Mouse (Mus musculus) forebrain, embryonic 10.5 days (tissue): Measurements from ENCODE around the gene Zfp638. TPM values are rescaled to one million over a fixed set of nuclear protein-coding genes. Genes with fewer than 3 reads are reported as not detected.
"Not testable (repeated sequence)": the region's sequence is repeated elsewhere in the genome, so short reads cannot be mapped to it uniquely, and the experiment has no call there.

ENCODE experiments used
- DNase-seq: peaks from one replicate; pipeline ENCODE4 v3.0.0-alpha.2; 2017; ENCODE audit warnings: low spot score; ENCODE audit errors: extremely low spot score
- H3K27ac ChIP-seq: fragments of 300-500 bp; sonication (generic); 2 replicates; pipeline ENCODE4 v1.5.1; 2016; ENCODE audit warnings: mild to moderate bottlenecking
- H3K27me3 ChIP-seq: fragments of 300-500 bp; sonication (generic); 2 replicates; pipeline ENCODE4 v1.6.1; 2016; ENCODE audit warnings: mild to moderate bottlenecking; ENCODE audit not compliant: poor library complexity, severe bottlenecking
- H3K36me3 ChIP-seq: fragments of 300-500 bp; sonication (generic); replicated peaks from 2 replicates; pipeline ENCODE4 v1.6.1; 2016; ENCODE audit warnings: mild to moderate bottlenecking, moderate library complexity
- H3K4me1 ChIP-seq: fragments of 300-500 bp; sonication (generic); 2 replicates; pipeline ENCODE4 v1.6.1; 2016
- H3K4me3 ChIP-seq: fragments of 300-500 bp; sonication (generic); 2 replicates; pipeline ENCODE4 v1.5.1; 2016; ENCODE audit warnings: mild to moderate bottlenecking, moderate library complexity
- H3K9me3 ChIP-seq: fragments of 300-500 bp; sonication (generic); 2 replicates; pipeline ENCODE4 v1.6.1; 2016; ENCODE audit warnings: mild to moderate bottlenecking, moderate library complexity
- WGBS: fragments of 180-500 bp; shearing (Covaris S2); methylation state at CpG from one replicate; pipeline ENCODE4 v1.1.7; 2016; 5-methylcytosine and 5-hydroxymethylcytosine counted together
- polyA plus RNA-seq: library from polyadenylated mRNA; unstranded; fragments of >200 nt; fragmentation: Nextera tagmentation; extraction: Ambion mirVana; gene quantifications from 2 replicates; pipeline ENCODE4 v1.2.1, GENCODE M21; 2016

Gene Zfp638
- polyA plus RNA-seq, 1 experiment from 2014 or later, result 69.9 TPM

DNA sequence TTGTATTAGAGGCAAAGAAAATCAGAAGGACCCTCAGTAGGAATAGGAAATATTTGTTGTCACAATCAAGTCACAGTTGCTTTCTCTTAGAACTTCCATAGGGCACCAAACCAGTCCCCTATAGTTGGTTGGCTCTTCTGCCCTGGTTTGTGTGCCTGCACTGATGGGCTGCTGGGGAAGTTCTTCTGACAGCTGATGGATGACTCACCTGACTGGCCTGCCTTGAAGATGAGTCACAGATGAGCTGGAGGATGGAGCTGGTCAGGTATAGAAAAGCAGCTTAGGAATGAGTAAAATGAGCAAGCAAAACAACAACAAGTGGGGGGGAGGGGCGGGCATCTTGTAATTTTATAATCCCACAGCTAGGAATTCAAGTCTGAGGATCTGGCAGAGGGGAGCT lies 135.8 kb downstream of the Zfp638 start:
- peaks cover 2% of the 10 kb centered on the region for H3K27me3 ChIP-seq
- WGBS, result 72% methylated on average over 1 of the region's 1 CpGs

DNA sequence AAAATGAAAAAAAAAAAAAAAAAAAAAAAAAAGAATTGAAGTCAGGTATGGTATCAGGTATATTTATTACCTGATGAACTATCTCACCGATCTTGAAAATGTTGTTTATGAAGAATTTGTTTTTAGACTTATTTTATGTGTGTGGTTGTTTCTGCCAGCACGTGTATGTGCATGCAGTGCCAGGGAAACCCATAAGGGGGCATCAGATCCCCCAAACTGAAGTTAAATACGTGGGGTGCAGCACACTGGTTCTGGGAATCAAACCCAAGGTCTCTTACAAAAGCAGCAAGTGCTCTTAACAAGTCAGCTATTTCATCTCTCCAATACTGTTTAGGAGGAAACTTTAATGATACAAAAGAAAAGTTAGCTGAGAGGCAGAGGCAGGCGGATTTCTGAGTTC lies 137.4 kb downstream of the Zfp638 start:
- WGBS, result 86% methylated on average over 4 of the region's 4 CpGs
- Histone ChIP-seq H3K27ac (no peak overlapping the region), H3K27me3 (peaks cover 18% of the 10 kb centered on the region), H3K4me3 (no peak overlapping the region), H3K4me1 (peaks cover 12% of the 10 kb centered on the region), H3K9me3 (no peaks in the 10 kb centered on the region), H3K36me3 (peaks cover 6% of the 10 kb centered on the region)
- no peak for DNase-seq

More for the DNA sequence above, 135.8 kb downstream of the Zfp638 start:
- no peak for DNase-seq
- Histone ChIP-seq H3K27ac (no peak overlapping the region), H3K4me3 (no peak overlapping the region), H3K4me1 (no peaks in the 10 kb centered on the region), H3K36me3 (peaks cover 21% of the 10 kb centered on the region), H3K9me3 (no peaks in the 10 kb centered on the region)

DNA sequence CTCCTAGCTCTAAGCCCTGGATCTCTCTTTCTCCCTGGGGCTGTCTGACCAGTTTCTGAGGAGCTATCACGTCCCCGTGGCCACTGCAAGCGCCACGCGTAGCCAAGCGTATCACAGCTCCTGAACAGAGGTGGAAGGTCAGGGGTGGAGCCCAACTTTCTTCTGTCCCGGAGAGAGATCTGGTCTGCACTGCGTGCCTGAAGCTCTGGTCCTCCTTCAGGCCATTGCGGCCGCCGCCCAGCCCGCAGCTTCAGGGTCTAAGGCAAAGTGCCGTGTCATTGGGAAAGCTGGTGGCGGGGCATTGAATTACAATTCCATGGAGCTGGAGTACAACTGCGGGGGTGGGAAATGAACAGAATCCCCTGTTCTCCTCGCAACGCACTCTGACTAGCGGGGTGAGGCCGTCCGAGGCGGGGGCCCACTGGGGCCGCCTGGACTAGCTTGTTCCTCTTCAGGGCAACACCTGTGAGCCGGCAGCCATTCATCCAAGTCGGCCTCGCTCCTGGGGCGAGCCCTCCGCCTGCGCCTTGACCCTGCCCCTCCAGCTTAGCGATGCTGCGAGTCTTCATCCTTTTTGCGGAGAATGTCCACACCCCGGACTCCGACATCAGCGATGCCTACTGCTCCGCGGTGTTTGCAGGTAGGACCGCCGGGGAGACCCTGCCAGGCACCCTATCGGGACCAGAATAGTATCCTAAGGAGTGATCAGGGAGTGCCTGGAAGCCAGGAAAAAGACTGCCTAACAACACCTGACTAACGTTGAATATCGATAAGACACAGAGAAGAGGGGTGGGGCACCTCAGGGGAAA lies 141.7 kb downstream of the Zfp638 start, which contains the start of gene Dysf:
TSS of gene Dysf (plus strand) at position 228 of the 809 bp plus-strand sequence.
- H3K36me3 ChIP-seq, result no peaks in the 10 kb centered on the region
- peak within 1 kb of the TSS; percentile 58 for H3K4me3 ChIP-seq
- H3K9me3 ChIP-seq, result no peaks in the 10 kb centered on the region
- H3K27me3 ChIP-seq, result peaks cover 35% of the 10 kb centered on the region
- peak; percentile 59 for DNase-seq
- peaks cover 38% of the 10 kb centered on the region for H3K4me1 ChIP-seq
- H3K27ac ChIP-seq, result peak within 1 kb of the TSS; percentile 58
- WGBS, result under 1% methylated on average over 41 of the region's 41 CpGs

DNA sequence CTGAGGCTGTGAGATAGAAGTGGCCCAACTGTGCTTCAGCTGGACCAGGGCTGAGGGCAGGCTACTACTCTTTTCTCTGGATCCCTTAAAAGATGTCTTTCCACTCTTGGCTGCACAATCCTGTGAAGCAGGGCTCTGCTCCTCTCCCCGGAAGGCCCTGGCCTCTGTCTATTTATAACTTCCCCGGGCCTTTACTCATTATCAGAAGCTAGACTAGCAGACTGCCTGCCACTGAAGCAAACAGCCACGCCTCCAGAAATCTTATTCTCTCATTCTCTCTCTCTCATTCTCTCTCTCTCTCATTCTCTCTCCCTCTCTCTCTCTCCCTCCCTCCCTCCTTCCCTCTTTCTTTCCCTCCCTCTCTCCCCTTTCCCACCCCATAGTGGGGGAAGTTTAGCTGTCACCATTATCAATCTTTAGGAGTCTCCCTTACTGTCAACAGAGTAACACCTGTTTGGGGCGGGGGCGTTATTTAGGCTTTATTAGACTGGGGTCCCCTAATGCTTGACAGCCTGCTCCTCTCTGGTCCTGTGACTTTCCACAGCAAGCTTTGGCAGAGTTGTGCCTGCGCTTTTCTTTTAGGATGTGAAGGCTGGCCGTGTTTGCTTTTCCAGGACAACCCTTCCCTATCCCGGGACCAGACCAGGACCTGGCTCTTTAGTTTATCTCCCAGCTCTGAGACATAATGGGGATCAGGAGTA lies 142.4 kb downstream of the Zfp638 start:
- 23% methylated on average over 8 of the region's 8 CpGs for WGBS
- Histone ChIP-seq H3K36me3 (no peaks in the 10 kb centered on the region), H3K4me1 (peaks cover 38% of the 10 kb centered on the region), H3K4me3 (peak overlapping the region; percentile 58), H3K27ac (no peak overlapping the region), H3K9me3 (no peaks in the 10 kb centered on the region), H3K27me3 (peaks cover 35% of the 10 kb centered on the region)
- DNase-seq, result no peak

DNA sequence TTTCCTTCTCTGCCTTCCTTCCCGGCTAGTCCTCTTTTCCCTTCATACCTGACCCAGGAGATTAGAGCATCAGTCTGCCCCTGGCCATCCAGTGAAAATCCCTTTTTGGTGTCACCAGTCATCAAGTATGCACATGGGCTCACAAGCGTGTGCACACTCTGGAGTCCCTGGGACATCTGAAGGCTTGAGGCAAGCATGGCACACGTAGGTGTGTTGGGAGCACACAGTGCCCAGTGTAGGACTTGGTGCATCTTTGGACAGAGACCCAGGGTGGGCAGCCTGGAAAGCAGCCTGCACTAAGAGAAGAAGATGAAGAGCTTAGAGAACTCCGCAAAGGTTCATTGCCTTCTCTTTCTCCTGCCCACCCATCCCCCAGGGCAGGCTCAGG lies 143.0 kb downstream of the Zfp638 start:
- H3K27ac ChIP-seq, result 0 out of 2 replicates have a peak overlapping the region, but pooled peaks have one; percentile 26

DNA sequence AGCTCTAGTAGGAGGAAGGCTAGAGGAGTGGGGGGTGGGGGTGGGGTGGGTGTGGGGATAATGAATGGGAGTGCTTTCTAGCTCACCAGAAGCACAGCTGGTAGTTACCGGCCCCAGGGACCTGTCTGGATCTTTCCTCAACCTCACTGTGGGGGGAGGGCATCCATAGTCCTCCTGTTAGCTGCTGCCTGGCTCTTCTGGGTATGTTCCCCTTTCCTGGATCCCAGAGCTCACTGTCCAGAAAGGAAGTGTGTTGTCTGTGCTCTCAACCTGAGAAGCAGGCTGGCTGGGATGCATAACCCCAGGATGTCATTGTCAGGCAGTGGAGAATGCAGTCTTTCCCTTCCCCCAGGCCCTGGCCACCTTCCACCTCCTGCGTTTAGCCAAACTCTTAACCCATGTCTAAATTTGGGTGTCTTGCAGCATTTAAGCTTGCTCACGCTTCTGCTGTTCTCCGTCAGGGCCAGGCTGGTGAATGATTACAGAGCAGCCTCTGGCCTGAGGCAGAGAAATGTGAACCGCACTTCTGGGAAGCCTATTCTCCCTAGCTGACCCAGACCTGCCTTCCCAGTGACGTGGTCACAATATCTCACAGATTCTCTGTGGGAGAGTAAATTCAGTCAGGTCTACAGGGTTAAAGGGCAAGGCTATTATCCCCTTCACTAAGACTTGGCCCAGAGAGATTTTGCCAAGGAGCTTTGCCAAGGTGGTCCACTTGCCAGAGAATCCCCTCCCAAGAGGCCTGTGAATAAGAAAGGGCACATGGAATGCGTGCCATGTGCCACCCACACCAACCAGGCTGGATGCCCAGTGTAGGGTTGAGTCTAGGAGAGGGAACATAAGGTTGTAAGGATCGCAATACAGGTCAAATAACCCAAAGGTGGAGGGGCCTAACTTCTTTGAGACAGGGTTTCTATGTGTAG lies 143.7 kb downstream of the Zfp638 start:
- Histone ChIP-seq H3K27ac (peak overlapping the region; percentile 26; the same call in 1 of the 2 replicates), H3K27me3 (peaks cover 35% of the 10 kb centered on the region), H3K36me3 (no peaks in the 10 kb centered on the region), H3K4me1 (peaks cover 38% of the 10 kb centered on the region), H3K9me3 (no peaks in the 10 kb centered on the region), H3K4me3 (no peak overlapping the region; the same call in 1 of the 2 replicates)
- DNase-seq, result peak; percentile 21
- WGBS, result 36% methylated on average over 8 of the region's 8 CpGs

More for the DNA sequence above, 143.0 kb downstream of the Zfp638 start:
- no peak for DNase-seq
- peaks cover 35% of the 10 kb centered on the region for H3K27me3 ChIP-seq
- no peaks in the 10 kb centered on the region for H3K9me3 ChIP-seq
- WGBS, result 22% methylated on average over 4 of the region's 4 CpGs
- no peaks in the 10 kb centered on the region for H3K36me3 ChIP-seq
- H3K4me1 ChIP-seq, result peaks cover 38% of the 10 kb centered on the region
- H3K4me3 ChIP-seq, result no peak overlapping the region; the same call in 1 of the 2 replicates

DNA sequence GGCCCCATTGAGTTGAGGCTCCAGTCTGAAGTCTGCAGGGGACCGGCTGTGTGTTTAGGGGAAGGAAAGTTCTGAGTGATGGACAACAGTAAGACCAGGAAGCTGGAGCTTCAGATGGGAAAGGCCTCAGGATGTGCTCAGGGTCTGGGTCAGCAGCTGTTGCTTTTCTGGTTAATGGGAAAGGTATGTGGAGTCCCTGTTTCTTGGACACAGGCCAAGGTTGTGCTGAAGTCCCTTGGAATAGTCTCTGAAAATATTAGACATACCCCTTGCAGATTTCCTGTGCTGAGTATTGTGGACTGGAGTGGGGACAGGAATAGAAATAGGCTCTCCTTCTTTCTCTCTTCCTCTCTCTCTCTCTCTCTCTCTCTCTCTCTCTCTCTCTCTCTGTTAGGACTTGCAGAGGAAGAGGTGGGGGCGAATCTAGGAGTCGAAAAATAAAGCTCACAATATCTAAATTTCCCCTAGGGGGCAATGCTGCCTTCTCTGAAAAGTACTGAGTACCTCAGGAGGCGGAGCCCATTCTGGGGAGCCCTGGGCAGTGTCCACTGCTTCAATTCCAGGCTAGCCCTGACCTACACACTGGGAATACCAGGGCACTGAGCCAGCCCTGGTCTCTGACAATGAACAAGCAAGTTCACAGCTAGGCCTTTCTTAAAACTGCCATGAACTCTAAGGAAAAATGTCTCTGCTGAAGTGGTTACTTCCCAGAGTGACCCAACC lies 148.2 kb downstream of the Zfp638 start:
- not testable (repeated sequence) for H3K36me3 ChIP-seq, H3K4me3 ChIP-seq, H3K9me3 ChIP-seq, DNase-seq
- 0 out of 2 replicates have a peak overlapping the region, but pooled peaks have one; percentile 6 for H3K27ac ChIP-seq
- WGBS, result 58% methylated on average over 4 of the region's 4 CpGs
- peaks cover 37% of the 10 kb centered on the region for H3K27me3 ChIP-seq
- peaks cover 31% of the 10 kb centered on the region for H3K4me1 ChIP-seq

DNA sequence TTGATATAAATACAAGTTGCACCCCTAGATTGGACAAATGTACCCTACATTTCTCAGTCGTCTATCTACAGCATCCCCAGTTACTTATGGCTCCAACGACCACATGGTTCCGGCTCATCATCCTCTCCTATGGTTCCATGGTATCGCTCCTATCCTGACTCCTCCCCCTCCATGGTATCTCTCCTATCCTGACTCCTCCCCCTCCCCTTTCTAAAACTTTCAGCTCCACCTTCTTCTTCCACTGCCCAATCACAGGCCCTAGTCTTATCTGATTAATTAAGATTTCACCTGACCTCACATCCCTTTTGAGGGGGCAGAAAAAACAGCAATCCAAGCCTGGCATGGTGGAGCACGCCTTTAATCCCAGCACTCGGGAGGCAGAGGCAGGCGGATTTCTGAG lies 149.9 kb downstream of the Zfp638 start:
- H3K4me1 ChIP-seq, result peaks cover 20% of the 10 kb centered on the region
- no peak for DNase-seq
- H3K4me3 ChIP-seq, result no peak overlapping the region
- H3K36me3 ChIP-seq, result no peaks in the 10 kb centered on the region
- H3K9me3 ChIP-seq, result no peaks in the 10 kb centered on the region
- WGBS, result 92% methylated on average over 7 of the region's 7 CpGs
- peaks cover 45% of the 10 kb centered on the region for H3K27me3 ChIP-seq
- no peak overlapping the region for H3K27ac ChIP-seq

DNA sequence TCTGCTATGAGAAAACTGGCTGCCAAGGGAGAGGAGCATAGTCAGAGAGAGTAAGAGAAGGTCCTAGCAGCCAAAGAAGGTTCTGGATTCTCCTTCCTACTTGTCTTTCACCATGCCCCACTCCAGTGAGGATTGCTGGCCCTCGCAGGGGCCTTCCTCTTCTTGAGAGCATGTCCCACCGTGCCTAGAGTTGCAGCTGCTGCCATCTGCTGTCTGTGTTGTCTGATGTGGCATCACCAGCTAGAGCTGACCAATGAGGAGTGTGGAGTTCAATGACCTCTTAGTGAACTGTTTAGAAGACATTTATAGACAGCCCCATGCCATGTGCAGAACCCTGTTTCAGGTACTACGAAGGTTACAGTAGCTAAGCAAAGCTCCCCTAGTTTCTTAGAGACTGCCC lies 150.5 kb downstream of the Zfp638 start:
- no peak for DNase-seq
- H3K36me3 ChIP-seq, result no peaks in the 10 kb centered on the region
- no peak overlapping the region for H3K4me3 ChIP-seq
- H3K4me1 ChIP-seq, result peaks cover 17% of the 10 kb centered on the region
- H3K9me3 ChIP-seq, result no peaks in the 10 kb centered on the region
- WGBS, result 69% methylated on average over 3 of the region's 3 CpGs
- peaks cover 45% of the 10 kb centered on the region for H3K27me3 ChIP-seq
- no peak overlapping the region for H3K27ac ChIP-seq

DNA sequence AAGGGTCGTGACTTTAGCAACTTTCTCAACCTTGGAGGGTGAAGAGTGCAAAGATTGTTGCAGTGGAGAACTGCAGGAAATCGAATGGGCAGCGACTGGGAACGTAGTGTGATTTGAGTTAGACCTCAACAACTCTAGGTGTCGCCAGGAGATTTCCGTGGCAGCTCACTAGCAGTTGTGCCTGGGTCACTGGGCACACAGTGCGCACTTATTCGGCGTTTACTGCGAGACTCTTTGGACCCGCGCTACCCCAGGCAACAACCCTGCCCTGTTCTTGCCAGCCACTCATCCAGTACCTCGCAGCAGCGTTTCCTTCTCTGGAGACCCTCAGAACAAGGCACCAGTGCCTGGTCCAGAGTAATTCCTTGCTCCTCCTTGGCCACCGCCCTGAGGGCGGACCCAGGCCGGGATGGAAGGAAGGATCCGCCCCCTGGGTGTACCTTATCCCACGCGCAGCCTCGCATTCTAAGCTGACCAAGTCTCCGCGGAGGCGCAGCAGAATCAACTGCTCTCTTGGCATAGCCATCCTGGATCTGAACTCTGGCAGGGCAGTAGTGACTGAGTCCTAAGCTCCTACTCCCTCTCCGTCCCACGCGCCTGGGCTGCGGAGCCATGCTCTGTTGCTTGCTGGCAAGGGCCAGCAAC lies 152.1 kb downstream of the Zfp638 start:
- H3K27ac ChIP-seq, result peak overlapping the region; percentile 25; the same call in 1 of the 2 replicates
- H3K4me1 ChIP-seq, result peaks cover 14% of the 10 kb centered on the region
- H3K9me3 ChIP-seq, result 0 out of 2 replicates have a peak, but pooled peaks cover 2% of the 10 kb centered on the region
- DNase-seq, result peak; percentile 42
- peaks cover 45% of the 10 kb centered on the region for H3K27me3 ChIP-seq
- H3K36me3 ChIP-seq, result no peaks in the 10 kb centered on the region
- WGBS, result 4% methylated on average over 28 of the region's 28 CpGs
- peak overlapping the region; percentile 49 for H3K4me3 ChIP-seq

DNA sequence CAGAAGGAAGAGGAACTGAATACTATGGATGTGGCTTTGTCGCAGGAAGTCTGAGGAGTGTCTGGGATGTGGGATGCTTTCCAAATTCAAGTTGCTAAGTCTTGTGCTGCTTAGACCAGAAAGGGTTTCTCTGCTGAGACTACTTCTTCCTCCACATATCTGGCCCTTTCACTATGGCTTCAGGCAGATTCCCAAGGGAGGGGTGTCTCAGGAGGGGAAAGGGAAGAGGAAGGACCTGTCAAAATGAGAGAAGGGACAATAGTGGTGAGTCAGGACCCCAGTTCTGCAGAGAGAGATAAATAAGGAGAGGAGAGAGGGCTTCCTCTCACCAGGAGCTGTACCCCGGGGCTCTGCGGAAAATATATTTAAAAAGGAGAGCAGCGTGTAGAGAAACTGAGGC lies 153.1 kb downstream of the Zfp638 start:
- Histone ChIP-seq H3K36me3 (no peaks in the 10 kb centered on the region), H3K27ac (no peak overlapping the region), H3K27me3 (peaks cover 45% of the 10 kb centered on the region), H3K4me1 (peaks cover 14% of the 10 kb centered on the region), H3K9me3 (0 out of 2 replicates have a peak, but pooled peaks cover 2% of the 10 kb centered on the region), H3K4me3 (peak overlapping the region; percentile 49; the same call in 1 of the 2 replicates)
- 85% methylated on average over 4 of the region's 4 CpGs for WGBS
- DNase-seq, result no peak
